Mouse (Mus musculus): ENCODE data around the gene Mst1.

DNA sequence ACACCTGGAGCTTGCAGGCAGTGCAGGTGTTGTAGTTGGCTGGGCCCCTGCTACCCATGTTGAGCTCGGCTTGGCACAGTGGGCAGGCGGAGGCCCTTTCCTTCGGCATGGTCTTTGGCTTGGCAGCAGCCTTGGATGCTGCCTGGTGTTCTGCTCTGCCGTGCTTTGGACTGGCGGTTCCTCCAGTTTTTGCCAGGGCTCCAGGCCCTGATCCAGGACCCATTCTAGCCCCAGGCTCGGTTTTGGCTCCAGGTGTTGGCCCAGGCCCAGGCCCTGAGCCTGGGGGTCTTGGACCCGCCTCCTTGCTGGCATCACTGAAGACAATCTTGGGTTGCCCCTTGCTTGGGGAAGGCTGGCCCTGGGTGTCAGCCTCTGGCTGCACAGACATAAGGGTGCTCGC is 45.5 kb downstream of the Mst1 start:
- TF ChIP-seq POLR2A (IDR thresholded peaks at IDR 0.05; ENCODE audit: insufficient read length, low read depth) (no peak), USF1 (IDR thresholded peaks at IDR 0.05; ENCODE audit: low read depth) (no peak), MAX (IDR thresholded peaks at IDR 0.05; ENCODE audit: low read depth) (no peak), TCF12 (IDR thresholded peaks at IDR 0.05; ENCODE audit: insufficient read depth, poor library complexity, severe bottlenecking) (no peak)
